Mouse (Mus musculus) liver, embryonic 14.5 days (tissue): ENCODE measurements around the gene Map2k1. TPM values are rescaled to one million over a fixed set of nuclear protein-coding genes. Genes with fewer than 3 reads are reported as not detected.

ENCODE experiments used
- ATAC-seq: fragments of 200-750 bp; cut with Nextera tagmentation; 2 replicates; pipeline ENCODE4 v1.8.0; 2017; ENCODE audit warnings: moderate number of reproducible peaks, mild to moderate bottlenecking, moderate library complexity; ENCODE audit not compliant: insufficient read depth
- DNase-seq, 3 experiments: peaks; one replicate each; pipeline ENCODE4 v3.0.0-alpha.2; 2012 to 2013; ENCODE audit warnings: low read depth in 3 of 3, low spot score in 3 of 3
- H3K27ac ChIP-seq: fragments of 300-500 bp; sonication (generic); 2 replicates; pipeline ENCODE4 v1.5.1; 2014; ENCODE audit warnings: moderate library complexity, mild to moderate bottlenecking, control low read depth, inconsistent platforms
- H3K27me3 ChIP-seq: fragments of 300-500 bp; sonication (generic); 2 replicates; pipeline ENCODE4 v1.6.1; 2014; ENCODE audit warnings: mild to moderate bottlenecking, low read length, moderate library complexity; ENCODE audit not compliant: control insufficient read depth, insufficient read depth
- H3K36me3 ChIP-seq: fragments of 300-500 bp; sonication (generic); replicated peaks from 2 replicates; pipeline ENCODE4 v1.6.1; 2014; ENCODE audit warnings: low read depth; ENCODE audit not compliant: control insufficient read depth, insufficient read depth
- H3K4me1 ChIP-seq, 2 experiments: fragments of 200-500 bp in 1 of 2; fragments of 300-500 bp in 1 of 2; sonication (generic) in 1 of 2; replicated peaks; 2 replicates each; pipeline ENCODE4 v1.6.1; 2012 to 2014; ENCODE audit warnings: antibody characterized with exemption in 1 of 2, inconsistent platforms in 1 of 2, low read length in 1 of 2; ENCODE audit not compliant: control insufficient read depth in 2 of 2, insufficient read depth in 2 of 2
- H3K4me2 ChIP-seq: fragments of 300-500 bp; sonication (generic); 2 replicates; pipeline ENCODE4 v1.6.1; 2014; ENCODE audit warnings: low read depth, mild to moderate bottlenecking, control low read depth, moderate library complexity
- H3K4me3 ChIP-seq, 2 experiments: fragments of 200-500 bp in 1 of 2; fragments of 300-500 bp in 1 of 2; sonication (generic) in 1 of 2; 2 replicates each; pipeline ENCODE4 v1.5.1; 2012 to 2014; ENCODE audit warnings: low read depth in 2 of 2, low read length in 2 of 2, mild to moderate bottlenecking in 2 of 2, control low read depth in 1 of 2, inconsistent platforms in 1 of 2, moderate library complexity in 1 of 2; ENCODE audit not compliant: insufficient read depth in 1 of 2
- H3K9ac ChIP-seq: fragments of 300-500 bp; sonication (generic); replicated peaks from 2 replicates; pipeline ENCODE4 v1.6.1; 2014; ENCODE audit warnings: mild to moderate bottlenecking, control low read depth, moderate library complexity
- H3K9me3 ChIP-seq: fragments of 300-500 bp; sonication (generic); 2 replicates; pipeline ENCODE4 v1.6.1; 2016; ENCODE audit warnings: low read length, mixed read lengths; ENCODE audit not compliant: control insufficient read depth
- CTCF ChIP-seq: IDR thresholded peaks from 2 replicates; pipeline ENCODE4 v1.5.1; 2016; ENCODE audit warnings: antibody characterized with exemption, low read depth, control low read depth
- EP300 ChIP-seq: IDR thresholded peaks from 2 replicates; pipeline ENCODE4 v1.6.1; 2016; ENCODE audit warnings: antibody characterized with exemption, low read depth
- WGBS: fragments of 180-500 bp; shearing (Covaris S2); extraction: QIAGEN DNeasy Blood & Tissue Kit; methylation state at CpG from one replicate; pipeline ENCODE4 v1.1.7; 2014; ENCODE audit not compliant: insufficient replicate concordance; 5-methylcytosine and 5-hydroxymethylcytosine counted together
- polyA plus RNA-seq, 2 experiments: library from polyadenylated mRNA; depleted of rRNA in 1 of 2; stranded (reverse) in 1 of 2; unstranded in 1 of 2; fragments of >200 nt; fragmentation: Nextera tagmentation in 1 of 2; extraction: Ambion mirVana in 1 of 2; gene quantifications; 2 replicates each; pipeline versions ENCODE4 v1.2.1 to v1.2.3; 2012 to 2014

The Map2k1 gene
- polyA plus RNA-seq, 2 experiments, result 13.5 to 25.7 TPM

DNA sequence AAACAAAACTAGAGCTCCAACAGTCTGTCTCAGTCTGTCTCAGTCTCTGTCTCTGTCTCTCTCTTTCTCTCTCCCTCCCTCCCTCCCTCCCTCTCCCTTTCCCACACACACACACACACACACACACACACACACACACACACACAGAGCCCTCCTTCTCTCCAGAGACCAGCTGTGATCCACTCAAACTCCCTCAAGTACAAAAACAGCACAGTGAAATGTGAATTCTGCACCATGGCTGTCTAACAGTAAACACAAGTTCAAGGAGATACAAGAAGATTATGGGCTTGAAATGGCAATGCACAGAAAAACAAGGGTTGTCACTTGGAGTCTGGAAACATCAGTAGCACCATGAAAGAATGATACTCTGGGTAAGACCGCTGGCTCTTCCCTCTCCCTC is 34.1 kb downstream of the Map2k1 start:
- H3K9ac ChIP-seq, result no peak overlapping the region
- 77% methylated on average over 1 of the region's 1 CpGs for WGBS
- H3K27ac ChIP-seq, result no peak overlapping the region
- DNase-seq (no peak), ATAC-seq (no peak)
- no peaks in the 10 kb centered on the region for H3K27me3 ChIP-seq
- peaks cover 0 to 8% of the 10 kb centered on the region in 2 experiments; a peak in 2 of 4 replicates for H3K4me1 ChIP-seq
- H3K4me3 ChIP-seq, result no peak overlapping the region
- H3K36me3 ChIP-seq, result no peaks in the 10 kb centered on the region
- no peak overlapping the region for H3K4me2 ChIP-seq
- TF ChIP-seq CTCF (no peak), EP300 (no peak)
- H3K9me3 ChIP-seq, result no peaks in the 10 kb centered on the region

DNA sequence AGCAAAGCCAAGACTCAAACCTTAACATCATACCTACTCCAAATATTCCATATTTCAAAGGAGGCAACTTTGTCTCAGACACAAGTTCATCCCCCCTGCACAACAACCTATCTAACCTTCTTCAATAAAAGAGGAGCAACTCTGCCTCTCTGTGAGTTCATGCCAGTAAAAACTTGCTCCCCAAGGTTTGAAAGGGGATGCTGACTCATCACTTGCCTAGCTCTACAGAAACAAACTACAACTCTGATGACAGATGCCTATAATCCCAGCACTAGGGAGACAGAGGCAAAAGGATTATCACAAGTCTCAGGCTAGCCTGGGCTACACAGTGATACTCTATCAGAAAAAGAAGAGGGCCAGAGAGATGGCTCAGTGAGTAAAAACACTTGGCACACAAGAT is 35.5 kb downstream of the Map2k1 start:
- peaks cover 0 to 8% of the 10 kb centered on the region in 2 experiments; a peak in 2 of 4 replicates for H3K4me1 ChIP-seq
- DNase-seq (no peak), ATAC-seq (no peak)
- no peak for TF ChIP-seq CTCF
- no peak for TF ChIP-seq EP300
- H3K36me3 ChIP-seq, result no peaks in the 10 kb centered on the region
- no peak overlapping the region for H3K4me2 ChIP-seq
- H3K4me3 ChIP-seq, result no peak overlapping the region
- no peaks in the 10 kb centered on the region for H3K9me3 ChIP-seq
- H3K9ac ChIP-seq, result no peak overlapping the region
- H3K27me3 ChIP-seq, result no peaks in the 10 kb centered on the region
- H3K27ac ChIP-seq, result no peak overlapping the region

DNA sequence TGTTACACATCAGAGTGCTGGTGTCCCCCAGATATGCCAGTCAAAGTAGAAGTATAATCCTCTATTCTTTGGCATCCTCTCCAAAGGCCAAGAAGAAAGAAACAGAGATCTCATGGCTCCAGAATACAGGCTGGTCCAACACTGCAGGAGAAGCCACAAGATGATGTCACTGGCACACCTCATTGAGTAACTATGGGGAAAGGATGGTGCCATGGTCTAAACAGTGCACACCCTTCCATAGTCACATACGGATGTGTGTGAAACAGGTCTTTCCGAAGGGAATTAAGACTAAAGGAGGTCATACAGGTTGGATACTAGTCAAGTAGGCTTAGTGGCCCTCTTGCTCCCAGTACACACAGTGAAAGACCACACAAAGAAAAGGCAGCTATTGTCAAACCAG is 36.8 kb downstream of the Map2k1 start:
- Histone ChIP-seq H3K9me3 (no peaks in the 10 kb centered on the region), H3K27me3 (no peaks in the 10 kb centered on the region), H3K4me1 (peaks cover 0 to 6% of the 10 kb centered on the region in 2 experiments; a peak in 2 of 4 replicates), H3K27ac (no peak overlapping the region), H3K4me2 (no peak overlapping the region), H3K36me3 (no peaks in the 10 kb centered on the region), H3K4me3 (no peak overlapping the region), H3K9ac (no peak overlapping the region)
- 78% methylated on average over 2 of the region's 2 CpGs for whole genome bisulfite sequencing
- TF ChIP-seq EP300 (no peak), CTCF (no peak)
- DNase-seq (no peak), ATAC-seq (no peak)

GRCm38 (mm10) chr9:64216090-64216489 is 37.3 kb downstream of the Map2k1 start:
- WGBS, result 23% methylated on average over 4 of the region's 4 CpGs
- no peak overlapping the region for H3K9ac ChIP-seq
- H3K4me3 ChIP-seq, result no peak overlapping the region
- no peaks in the 10 kb centered on the region for H3K27me3 ChIP-seq
- H3K4me1 ChIP-seq, result peaks cover 0 to 6% of the 10 kb centered on the region in 2 experiments; a peak in 2 of 4 replicates
- no peaks in the 10 kb centered on the region for H3K36me3 ChIP-seq
- ATAC-seq (no peak), DNase-seq (no peak)
- H3K9me3 ChIP-seq, result no peaks in the 10 kb centered on the region
- no peak overlapping the region for H3K27ac ChIP-seq
- TF ChIP-seq CTCF, result no peak
- TF ChIP-seq EP300, result no peak
- H3K4me2 ChIP-seq, result no peak overlapping the region

- DNase-seq, result no peak
- WGBS, result 77% methylated on average over 17 of the region's 17 CpGs
- Histone ChIP-seq H3K36me3 (no peaks in the 10 kb centered on the region), H3K4me1 (peaks cover 0 to 6% of the 10 kb centered on the region in 2 experiments; a peak in 2 of 4 replicates), H3K4me3 (no peak overlapping the region), H3K9me3 (no peaks in the 10 kb centered on the region), H3K27me3 (no peaks in the 10 kb centered on the region), H3K4me2 (no peak overlapping the region), H3K27ac (no peak overlapping the region), H3K9ac (no peak overlapping the region)
- TF ChIP-seq EP300 (no peak), CTCF (no peak)
- no peak for ATAC-seq
Measured at GRCm38 (mm10) chr9:64214452-64214851, 39.0 kb downstream of the Map2k1 start.
